Mouse (Mus musculus) embryonic fibroblast, embryonic 13.5 days (primary cell): ENCODE results near the gene Prrc2a. TPM values are rescaled to one million over a fixed set of nuclear protein-coding genes. Genes with fewer than 3 reads are reported as not detected.

ENCODE experiments used
- H3K27ac ChIP-seq: 2 replicates; pipeline ENCODE4 v1.5.1; 2012; ENCODE audit warnings: low read length, control low read depth, inconsistent platforms; ENCODE audit not compliant: insufficient read depth
- H3K4me1 ChIP-seq: 2 replicates; pipeline ENCODE4 v1.6.1; 2011; ENCODE audit warnings: low read length; ENCODE audit not compliant: control insufficient read depth, insufficient read depth
- H3K4me3 ChIP-seq: 2 replicates; pipeline ENCODE4 v1.5.1; 2011; ENCODE audit warnings: mild to moderate bottlenecking, control low read depth, low read length; ENCODE audit not compliant: insufficient read depth
- CTCF ChIP-seq: IDR thresholded peaks from 2 replicates; pipeline ENCODE4 v1.5.1; 2011; ENCODE audit warnings: mild to moderate bottlenecking, control low read depth, low read length, moderate library complexity, borderline replicate concordance; ENCODE audit not compliant: insufficient read depth
- POLR2A ChIP-seq: IDR thresholded peaks from 2 replicates; pipeline ENCODE4 v1.6.1; 2011; ENCODE audit warnings: low read depth, mild to moderate bottlenecking, control low read depth, low read length, moderate library complexity
- polyA plus RNA-seq: library from polyadenylated mRNA; stranded (reverse); fragments of >200 nt; gene quantifications from 2 replicates; pipeline ENCODE4 v1.2.4, GENCODE M21; 2011; ENCODE audit warnings: low read depth; ENCODE audit not compliant: missing spikeins, insufficient read length

Gene Prrc2a
- polyA plus RNA-seq, 1 experiment, result 174 TPM

GRCm38 (mm10) chr17:35135591-35136320, 28.9 kb downstream of the Prrc2a start:
- TF ChIP-seq CTCF, result no peak
- no peak; the same call in 1 of the 2 replicates for TF ChIP-seq POLR2A
- H3K4me1 ChIP-seq, result no peaks in the 10 kb centered on the region
- peak overlapping the region; percentile 59 for H3K4me3 ChIP-seq
- H3K27ac ChIP-seq, result peak overlapping the region; percentile 80

GRCm38 (mm10) chr17:35134801-35135590, 29.7 kb downstream of the Prrc2a start, which contains the start of gene Bag6:
TSS of gene Bag6 (plus strand) at chr17:35135178.
- peak; percentile 58 for TF ChIP-seq POLR2A
- no peak for TF ChIP-seq CTCF
- H3K4me1 ChIP-seq, result no peaks in the 10 kb centered on the region
- H3K4me3 ChIP-seq, result peak within 1 kb of the TSS; percentile 59
- H3K27ac ChIP-seq, result peak within 1 kb of the TSS; percentile 80

GRCm38 (mm10) chr17:35133517-35133916, 31.2 kb downstream of the Prrc2a start:
- TF ChIP-seq CTCF, result no peak
- TF ChIP-seq POLR2A, result no peak

GRCm38 (mm10) chr17:35132174-35132560, 32.5 kb downstream of the Prrc2a start:
- Histone ChIP-seq H3K4me1 (0 out of 2 replicates have a peak, but pooled peaks cover 5% of the 10 kb centered on the region), H3K27ac (no peak overlapping the region), H3K4me3 (no peak overlapping the region)
- no peak for TF ChIP-seq POLR2A
- TF ChIP-seq CTCF, result no peak

More at GRCm38 (mm10) chr17:35133517-35133916, 31.2 kb downstream of the Prrc2a start:
- no peaks in the 10 kb centered on the region for H3K4me1 ChIP-seq
- no peak overlapping the region for H3K27ac ChIP-seq
- no peak overlapping the region for H3K4me3 ChIP-seq

- H3K4me1 ChIP-seq, result 0 out of 2 replicates have a peak, but pooled peaks cover 8% of the 10 kb centered on the region
- no peak within 1 kb of the TSS for H3K4me3 ChIP-seq
- no peak within 1 kb of the TSS for H3K27ac ChIP-seq
- TF ChIP-seq CTCF (no peak), POLR2A (no peak)
Measured at GRCm38 (mm10) chr17:35131500-35132173, 33.1 kb downstream of the Prrc2a start, which contains the start of gene Apom. TSS of gene Apom (minus strand) at chr17:35132050.

GRCm38 (mm10) chr17:35131038-35131437, 33.7 kb downstream of the Prrc2a start:
- TF ChIP-seq POLR2A (no peak), CTCF (no peak)
- H3K27ac ChIP-seq, result no peak overlapping the region

GRCm38 (mm10) chr17:35128996-35129395, 35.7 kb downstream of the Prrc2a start:
- peaks cover 11% of the 10 kb centered on the region; the same call in 1 of the 2 replicates for H3K4me1 ChIP-seq
- H3K27ac ChIP-seq, result no peak overlapping the region
- no peak overlapping the region for H3K4me3 ChIP-seq
- TF ChIP-seq POLR2A (no peak), CTCF (no peak)

More at GRCm38 (mm10) chr17:35131038-35131437, 33.7 kb downstream of the Prrc2a start:
- Histone ChIP-seq H3K4me3 (no peak overlapping the region), H3K4me1 (0 out of 2 replicates have a peak, but pooled peaks cover 8% of the 10 kb centered on the region)

GRCm38 (mm10) chr17:35127017-35127416, 37.7 kb downstream of the Prrc2a start:
- TF ChIP-seq CTCF (no peak), POLR2A (no peak)
- Histone ChIP-seq H3K4me3 (peak overlapping the region; percentile 64), H3K27ac (peak overlapping the region; percentile 19; the same call in 1 of the 2 replicates), H3K4me1 (peaks cover 11% of the 10 kb centered on the region; the same call in 1 of the 2 replicates)

- peak within 1 kb of the TSS; percentile 19 for H3K27ac ChIP-seq
- TF ChIP-seq CTCF (no peak), POLR2A (peak; percentile 89)
- H3K4me1 ChIP-seq, result peaks cover 11% of the 10 kb centered on the region; the same call in 1 of the 2 replicates
- H3K4me3 ChIP-seq, result peak within 1 kb of the TSS; percentile 64
Measured at GRCm38 (mm10) chr17:35126206-35126611, 38.5 kb downstream of the Prrc2a start, which contains the start of gene D17H6S53E. TSS of gene D17H6S53E (plus strand) at chr17:35126373.
